Mouse (Mus musculus) heart, embryonic 11.5 days (tissue): ENCODE measurements around the gene Mrps26. TPM values are rescaled to one million over a fixed set of nuclear protein-coding genes. Genes with fewer than 3 reads are reported as not detected.
"Not testable (repeated sequence)": the region's sequence is repeated elsewhere in the genome, so short reads cannot be mapped to it uniquely, and the experiment has no call there.

Source experiments
- ATAC-seq: fragments of 200-750 bp; cut with Nextera tagmentation; replicated peaks from 2 replicates; pipeline ENCODE4 v1.8.0; 2017; ENCODE audit warnings: moderate library complexity; ENCODE audit not compliant: insufficient number of reproducible peaks, low FRiP score, low TSS enrichment
- H3K27ac ChIP-seq: fragments of 300-500 bp; sonication (generic); 2 replicates; pipeline ENCODE4 v1.5.1; 2014; ENCODE audit warnings: mild to moderate bottlenecking, low read depth, low read length
- H3K27me3 ChIP-seq: fragments of 300-500 bp; sonication (generic); 2 replicates; pipeline ENCODE4 v1.6.1; 2014; ENCODE audit warnings: mild to moderate bottlenecking, low read length, mixed read lengths; ENCODE audit not compliant: control insufficient read depth, insufficient read depth
- H3K36me3 ChIP-seq: fragments of 300-500 bp; sonication (generic); 2 replicates; pipeline ENCODE4 v1.6.1; 2014; ENCODE audit warnings: mild to moderate bottlenecking, low read length, moderate library complexity, mixed read lengths; ENCODE audit not compliant: control insufficient read depth, insufficient read depth
- H3K4me1 ChIP-seq: fragments of 300-500 bp; sonication (generic); 2 replicates; pipeline ENCODE4 v1.6.1; 2014; ENCODE audit warnings: low read length; ENCODE audit not compliant: control insufficient read depth, insufficient read depth
- H3K4me2 ChIP-seq: fragments of 300-500 bp; sonication (generic); 2 replicates; pipeline ENCODE4 v1.6.1; 2014; ENCODE audit warnings: mild to moderate bottlenecking, moderate library complexity
- H3K4me3 ChIP-seq: fragments of 300-500 bp; sonication (generic); 2 replicates; pipeline ENCODE4 v1.5.1; 2014; ENCODE audit warnings: low read depth, low read length
- H3K9ac ChIP-seq: fragments of 300-500 bp; sonication (generic); 2 replicates; pipeline ENCODE4 v1.6.1; 2014; ENCODE audit warnings: mild to moderate bottlenecking, low read depth, low read length, moderate library complexity
- H3K9me3 ChIP-seq: fragments of 300-500 bp; sonication (generic); replicated peaks from 2 replicates; pipeline ENCODE4 v1.6.1; 2016; ENCODE audit warnings: low read length; ENCODE audit not compliant: control insufficient read depth
- WGBS: fragments of 180-500 bp; shearing (Covaris S2); extraction: QIAGEN DNeasy Blood & Tissue Kit; methylation state at CpG from one replicate; pipeline ENCODE4 v1.1.7; 2014; ENCODE audit not compliant: insufficient replicate concordance; 5-methylcytosine and 5-hydroxymethylcytosine counted together
- polyA plus RNA-seq: library from polyadenylated mRNA; unstranded; fragments of >200 nt; fragmentation: Nextera tagmentation; extraction: Ambion mirVana; gene quantifications from 2 replicates; pipeline ENCODE4 v1.2.1, GENCODE M21; 2014

Gene Mrps26
- polyA plus RNA-seq, 1 experiment from 2014 or later: 79.9 TPM

DNA sequence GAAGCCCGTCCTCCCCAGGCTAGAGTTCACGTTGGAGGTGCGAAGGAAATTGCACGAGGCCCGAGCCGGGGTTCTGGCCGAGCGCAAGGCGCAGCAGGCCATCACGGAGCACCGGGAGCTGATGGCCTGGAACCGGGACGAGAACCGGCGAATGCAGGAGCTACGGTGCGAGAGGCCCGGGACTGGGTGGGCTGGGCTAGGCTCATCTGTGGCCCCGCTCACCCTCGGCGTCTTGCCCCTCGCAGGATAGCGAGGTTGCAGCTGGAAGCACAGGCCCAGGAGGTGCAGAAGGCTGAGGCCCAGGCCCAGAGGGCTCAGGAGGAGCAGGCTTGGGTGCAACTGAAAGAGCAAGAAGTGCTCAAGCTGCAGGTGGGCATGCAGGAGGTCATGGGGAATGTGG lies 521 bp downstream of the Mrps26 start:
- Histone ChIP-seq H3K27ac (no peak overlapping the region), H3K4me3 (peak overlapping the region; percentile 82), H3K27me3 (no peaks in the 10 kb centered on the region), H3K4me1 (peaks cover 7% of the 10 kb centered on the region), H3K9me3 (no peaks in the 10 kb centered on the region), H3K9ac (peak overlapping the region; percentile 84), H3K4me2 (peak overlapping the region; percentile 93), H3K36me3 (no peaks in the 10 kb centered on the region; the same call in 1 of the 2 replicates)
- under 1% methylated on average over 23 of the region's 23 CpGs for WGBS
- 0 out of 2 replicates have a peak, but pooled peaks have one; percentile 10 for ATAC-seq

DNA sequence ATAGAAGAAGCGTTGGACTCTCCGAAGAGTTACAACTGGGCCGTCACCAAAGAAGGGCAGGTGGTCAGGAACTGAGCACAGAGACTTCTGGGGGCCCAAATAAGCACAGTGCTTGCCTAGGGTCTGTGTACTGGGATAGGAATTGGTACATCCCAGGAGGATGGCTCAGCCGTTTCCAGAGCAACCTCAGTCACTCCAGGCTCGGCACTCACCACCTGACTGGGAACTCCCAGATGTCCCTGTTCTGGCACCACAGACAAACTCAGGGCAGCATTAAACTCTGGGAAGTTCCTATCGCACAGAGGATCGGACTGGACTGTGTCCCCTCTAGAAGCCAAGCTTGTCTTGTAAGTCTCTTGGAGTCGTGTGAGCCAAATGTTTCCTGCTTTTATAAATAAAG lies 1.4 kb downstream of the Mrps26 start:
- no peak for ATAC-seq
- peaks cover 7% of the 10 kb centered on the region for H3K4me1 ChIP-seq
- H3K4me3 ChIP-seq: peak overlapping the region; percentile 82

DNA sequence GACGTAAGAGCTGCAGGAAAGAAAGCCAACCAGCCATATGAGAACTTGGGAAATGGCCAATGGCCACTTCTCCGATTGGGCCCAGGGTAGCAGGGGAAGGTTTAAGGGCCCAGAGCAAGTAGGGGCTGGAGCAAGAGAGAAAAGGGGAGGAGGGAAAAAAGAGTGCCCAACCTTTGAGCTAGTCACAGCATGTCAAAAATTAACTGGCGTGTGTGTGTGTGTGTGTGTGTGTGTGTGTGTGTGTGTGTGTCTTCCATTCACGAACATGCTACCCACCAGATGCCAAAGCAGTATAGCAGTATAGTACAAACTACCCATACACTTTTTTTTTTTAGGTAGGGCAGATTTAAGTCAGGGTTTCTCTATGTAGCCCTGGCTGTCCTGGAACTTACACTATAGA lies 5.4 kb downstream of the Mrps26 start:
- peaks cover 7% of the 10 kb centered on the region for H3K27me3 ChIP-seq
- WGBS: 74% methylated on average over 4 of the region's 4 CpGs
- no peak overlapping the region for H3K4me3 ChIP-seq
- H3K9ac ChIP-seq: no peak overlapping the region
- no peaks in the 10 kb centered on the region for H3K36me3 ChIP-seq
- peaks cover 7% of the 10 kb centered on the region for H3K4me1 ChIP-seq
- no peak overlapping the region for H3K27ac ChIP-seq
- no peaks in the 10 kb centered on the region for H3K9me3 ChIP-seq
- no peak for ATAC-seq
- H3K4me2 ChIP-seq: no peak overlapping the region

More for the DNA sequence above, 1.4 kb downstream of the Mrps26 start:
- Histone ChIP-seq H3K27me3 (no peaks in the 10 kb centered on the region), H3K36me3 (no peaks in the 10 kb centered on the region; the same call in 1 of the 2 replicates), H3K4me2 (peak overlapping the region; percentile 93), H3K27ac (no peak overlapping the region), H3K9me3 (no peaks in the 10 kb centered on the region), H3K9ac (0 out of 2 replicates have a peak overlapping the region, but pooled peaks have one; percentile 84)
- WGBS: 83% methylated on average over 8 of the region's 8 CpGs

DNA sequence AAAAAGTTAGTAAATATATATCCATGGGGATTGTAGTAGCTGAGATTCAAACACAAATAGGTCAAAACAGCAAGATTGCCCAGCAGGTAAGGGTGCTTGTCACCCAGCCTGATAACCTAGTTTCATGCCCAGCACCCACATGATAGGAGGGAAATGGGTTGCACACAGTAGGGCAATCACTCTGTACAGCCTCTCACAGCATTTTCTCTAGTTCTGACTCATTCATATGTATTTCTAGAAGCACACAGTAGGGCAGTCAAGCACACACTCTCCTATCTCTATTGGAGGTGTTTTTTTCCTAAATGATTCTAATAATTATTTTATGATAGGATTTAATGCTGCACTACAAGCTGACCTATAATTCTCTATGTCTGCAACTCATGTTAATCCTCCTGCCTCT lies 6.4 kb downstream of the Mrps26 start:
- H3K4me3 ChIP-seq: no peak overlapping the region
- no peaks in the 10 kb centered on the region for H3K9me3 ChIP-seq
- peaks cover 17% of the 10 kb centered on the region for H3K27me3 ChIP-seq
- H3K9ac ChIP-seq: no peak overlapping the region
- no peaks in the 10 kb centered on the region for H3K36me3 ChIP-seq
- peaks cover under 1% of the 10 kb centered on the region; the same call in 1 of the 2 replicates for H3K4me1 ChIP-seq
- no peak overlapping the region for H3K27ac ChIP-seq
- H3K4me2 ChIP-seq: no peak overlapping the region
- ATAC-seq: no peak

DNA sequence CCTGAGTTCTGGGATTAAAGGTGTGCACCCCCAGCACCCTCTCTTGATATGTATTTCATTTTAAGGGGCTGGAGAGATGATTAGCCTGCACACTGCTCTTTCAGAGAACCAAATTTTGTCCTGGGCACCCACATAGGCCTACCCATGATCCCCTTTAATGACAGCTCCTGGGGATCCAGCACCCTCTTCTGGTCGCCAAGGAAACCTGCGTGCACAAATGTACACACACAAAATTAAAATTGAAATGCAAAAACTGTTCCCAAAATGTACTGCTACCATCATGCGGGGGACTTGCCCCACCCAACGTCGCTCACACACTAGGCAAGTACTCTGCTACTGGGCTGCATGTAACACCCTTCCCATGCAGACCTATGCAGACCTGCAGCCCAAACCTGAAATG lies 11.4 kb downstream of the Mrps26 start:
- no peak for ATAC-seq
- no peak overlapping the region for H3K9ac ChIP-seq
- H3K4me3 ChIP-seq: no peak overlapping the region
- no peaks in the 10 kb centered on the region for H3K9me3 ChIP-seq
- no peak overlapping the region for H3K27ac ChIP-seq
- no peaks in the 10 kb centered on the region for H3K36me3 ChIP-seq
- H3K4me1 ChIP-seq: no peaks in the 10 kb centered on the region; the same call in 1 of the 2 replicates
- no peak overlapping the region for H3K4me2 ChIP-seq
- WGBS: 74% methylated on average over 5 of the region's 5 CpGs
- peaks cover 64% of the 10 kb centered on the region for H3K27me3 ChIP-seq

DNA sequence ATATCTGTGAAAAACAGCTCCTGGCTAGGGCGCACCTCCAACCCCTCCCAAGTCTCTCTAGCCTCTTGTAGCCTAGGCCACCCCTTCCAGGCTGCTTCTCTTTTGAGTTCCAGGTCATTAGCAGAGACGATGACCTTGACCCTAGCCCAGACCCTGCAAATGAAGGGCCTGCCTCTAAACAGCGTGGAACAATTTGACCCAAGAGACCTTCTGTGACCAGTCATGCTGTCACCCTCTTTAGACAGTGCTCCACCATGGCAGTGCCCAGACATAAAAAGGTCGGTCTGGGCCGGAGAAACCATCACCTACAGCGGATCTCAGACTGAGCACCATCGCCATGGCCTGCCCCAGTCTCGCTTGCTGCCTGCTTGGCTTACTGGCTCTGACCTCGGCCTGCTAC lies 12.3 kb downstream of the Mrps26 start, which contains the start of gene Oxt:
Gene Oxt, plus strand, starts transcription at position 301 of the 400 bp plus-strand sequence.
- Histone ChIP-seq H3K4me3 (peak within 1 kb of the TSS; percentile 37), H3K27me3 (peaks cover 71% of the 10 kb centered on the region), H3K36me3 (no peaks in the 10 kb centered on the region), H3K4me2 (peak within 1 kb of the TSS; percentile 70), H3K27ac (no peak within 1 kb of the TSS), H3K9ac (peak within 1 kb of the TSS; percentile 49; the same call in 1 of the 2 replicates), H3K4me1 (peaks cover 2% of the 10 kb centered on the region; the same call in 1 of the 2 replicates), H3K9me3 (no peaks in the 10 kb centered on the region)
- 41% methylated on average over 9 of the region's 9 CpGs for WGBS
- ATAC-seq: no peak

DNA sequence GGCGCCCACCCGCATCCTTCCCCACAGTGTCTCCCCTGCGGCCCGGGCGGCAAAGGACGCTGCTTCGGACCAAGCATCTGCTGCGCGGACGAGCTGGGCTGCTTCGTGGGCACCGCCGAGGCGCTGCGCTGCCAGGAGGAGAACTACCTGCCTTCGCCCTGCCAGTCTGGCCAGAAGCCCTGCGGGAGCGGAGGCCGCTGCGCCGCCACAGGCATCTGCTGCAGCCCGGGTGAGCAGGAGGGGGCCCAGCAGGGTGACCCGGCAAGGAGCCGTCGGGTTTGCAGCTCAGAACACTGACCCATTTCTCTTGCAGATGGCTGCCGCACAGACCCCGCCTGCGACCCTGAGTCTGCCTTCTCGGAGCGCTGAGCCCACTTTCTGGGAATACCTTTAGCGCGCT lies 13.0 kb downstream of the Mrps26 start:
- Histone ChIP-seq H3K9ac (peak overlapping the region; percentile 49; the same call in 1 of the 2 replicates), H3K4me3 (peak overlapping the region; percentile 37), H3K27me3 (peaks cover 78% of the 10 kb centered on the region), H3K4me2 (peak overlapping the region; percentile 70)
- not testable (repeated sequence) for H3K4me1 ChIP-seq, H3K9me3 ChIP-seq, H3K27ac ChIP-seq, ATAC-seq, H3K36me3 ChIP-seq
- 3% methylated on average over 27 of the region's 32 CpGs for WGBS

DNA sequence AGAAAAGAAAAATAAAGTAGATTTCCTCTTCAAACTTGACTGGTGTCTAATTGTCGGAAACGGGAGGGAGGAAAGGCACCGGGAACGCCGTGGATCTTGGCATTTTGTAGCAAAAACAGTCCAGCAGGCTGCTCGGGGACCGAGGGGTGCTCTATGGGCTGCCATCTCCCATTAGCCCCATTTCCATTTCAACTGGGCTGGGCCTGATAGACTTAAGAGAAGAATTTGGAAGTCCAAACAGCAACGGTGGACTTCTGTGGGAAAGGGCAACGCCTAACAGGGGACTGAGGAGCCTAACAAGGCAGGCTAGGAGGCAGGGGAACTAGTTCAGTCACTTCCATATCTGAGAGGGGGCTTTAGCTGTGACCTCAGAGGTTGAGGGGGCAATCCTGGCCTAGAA lies 13.5 kb downstream of the Mrps26 start:
- no peaks in the 10 kb centered on the region for H3K36me3 ChIP-seq
- no peak for ATAC-seq
- H3K4me2 ChIP-seq: peak overlapping the region; percentile 70
- WGBS: 2% methylated on average over 9 of the region's 9 CpGs
- H3K9ac ChIP-seq: no peak overlapping the region
- peaks cover 4% of the 10 kb centered on the region; the same call in 1 of the 2 replicates for H3K4me1 ChIP-seq
- no peak overlapping the region for H3K27ac ChIP-seq
- H3K27me3 ChIP-seq: peaks cover 83% of the 10 kb centered on the region
- no peaks in the 10 kb centered on the region for H3K9me3 ChIP-seq
- H3K4me3 ChIP-seq: peak overlapping the region; percentile 37

DNA sequence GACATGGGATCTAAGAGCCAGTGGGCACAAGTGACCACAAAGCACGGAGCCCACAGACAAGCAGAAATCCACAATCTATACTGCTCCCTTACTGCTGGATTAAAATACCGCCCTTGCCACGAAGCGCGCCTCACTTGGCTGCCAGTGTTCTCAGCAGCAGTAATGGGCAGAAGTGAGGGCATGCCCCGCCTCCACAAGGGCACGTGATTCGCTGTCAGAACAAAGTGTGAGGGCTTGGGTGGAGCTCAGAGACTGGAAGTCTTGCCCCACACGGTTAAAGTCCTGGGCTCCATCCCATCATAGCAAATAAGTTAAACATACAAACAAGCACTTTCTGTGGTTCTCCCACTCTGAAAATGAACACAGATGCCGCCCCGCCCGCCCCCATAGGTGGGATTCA lies 14.1 kb downstream of the Mrps26 start:
- Histone ChIP-seq H3K4me1 (peaks cover 9% of the 10 kb centered on the region), H3K27ac (no peak overlapping the region), H3K4me2 (peak overlapping the region; percentile 20), H3K36me3 (no peaks in the 10 kb centered on the region), H3K4me3 (peak overlapping the region; percentile 9; the same call in 1 of the 2 replicates), H3K9ac (no peak overlapping the region), H3K9me3 (no peaks in the 10 kb centered on the region), H3K27me3 (peaks cover 89% of the 10 kb centered on the region)
- no peak for ATAC-seq
- 10% methylated on average over 12 of the region's 12 CpGs for WGBS
